Mouse (Mus musculus): ENCODE results near the gene Gipr. TPM values are rescaled to one million over a fixed set of nuclear protein-coding genes. Genes with fewer than 3 reads are reported as not detected.

Gene Gipr
- polyA plus RNA-seq, 1 experiment from 2014 or later: 1.1 TPM

DNA sequence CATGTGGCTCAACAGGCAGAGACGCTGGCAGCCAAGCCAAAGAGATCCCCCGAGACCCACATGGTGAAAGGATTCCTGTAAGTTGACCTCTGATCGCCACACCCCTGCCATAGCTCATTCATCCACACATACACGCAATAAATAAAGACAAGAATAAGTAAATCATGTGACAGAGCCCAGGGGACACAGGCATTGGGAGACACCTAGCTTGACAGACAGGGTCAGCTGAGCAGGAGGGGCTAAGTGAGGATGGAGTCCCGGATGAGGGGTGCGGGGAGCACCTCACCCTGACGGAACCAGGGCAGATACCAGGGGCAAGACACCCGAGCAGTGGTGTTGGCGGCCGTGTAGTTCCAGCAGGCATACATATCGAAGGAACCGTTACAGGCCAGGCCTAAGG lies 2.2 kb downstream of the Gipr start:
- Histone ChIP-seq H3K4me1 (ENCODE audit: control insufficient read depth, insufficient read depth, low read length) (peaks cover 24% of the 10 kb centered on the region), H3K4me2 (replicated peaks; ENCODE audit: low read depth, low read length) (peak overlapping the region; percentile 25), H3K27me3 (ENCODE audit: control insufficient read depth, insufficient read depth, low read length) (0 out of 2 replicates have a peak, but pooled peaks cover 6% of the 10 kb centered on the region), H3K27ac (ENCODE audit: low read length) (no peak overlapping the region), H3K9ac (replicated peaks; ENCODE audit: low read depth, low read length) (no peak overlapping the region), H3K9me3 (ENCODE audit: control insufficient read depth, low read depth, low read length) (no peaks in the 10 kb centered on the region), H3K4me3 (ENCODE audit: low read depth, low read length) (no peak overlapping the region), H3K36me3 (ENCODE audit: control insufficient read depth, insufficient read depth, low read length) (no peaks in the 10 kb centered on the region)
- ATAC-seq (ENCODE audit: insufficient number of reproducible peaks, insufficient read depth, low FRiP score, low read depth): no peak; the same call in 1 of the 2 replicates
- 15% methylated on average over 12 of the region's 12 CpGs for WGBS

DNA sequence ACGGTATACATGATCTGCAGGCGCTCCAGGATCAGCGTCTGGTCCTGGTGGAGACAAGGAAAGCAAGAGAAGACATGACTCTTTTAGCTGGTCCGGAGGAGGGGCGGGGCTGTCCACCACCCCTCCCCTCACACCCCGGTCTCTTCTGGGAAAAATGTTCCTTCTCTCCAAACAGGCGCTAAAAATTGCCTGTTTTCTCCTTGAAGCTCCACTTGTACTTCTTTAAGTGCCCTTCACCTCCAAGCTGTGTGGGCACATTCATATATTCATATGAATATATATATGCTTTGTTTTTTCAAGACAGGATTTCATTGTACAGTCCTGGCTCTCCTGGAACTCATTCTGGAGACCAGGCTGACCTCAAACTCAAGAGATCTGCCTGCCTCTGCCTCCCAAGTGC lies 3.0 kb downstream of the Gipr start:
- 0 out of 2 replicates have a peak, but pooled peaks cover 6% of the 10 kb centered on the region for H3K27me3 ChIP-seq (ENCODE audit: control insufficient read depth, insufficient read depth, low read length)
- no peak overlapping the region for H3K9ac ChIP-seq (replicated peaks; ENCODE audit: low read depth, low read length)
- no peaks in the 10 kb centered on the region for H3K36me3 ChIP-seq (ENCODE audit: control insufficient read depth, insufficient read depth, low read length)
- H3K9me3 ChIP-seq (ENCODE audit: control insufficient read depth, low read depth, low read length): no peaks in the 10 kb centered on the region
- H3K4me3 ChIP-seq (ENCODE audit: low read depth, low read length): no peak overlapping the region
- WGBS: 87% methylated on average over 7 of the region's 7 CpGs
- H3K27ac ChIP-seq (ENCODE audit: low read length): no peak overlapping the region
- no peak for ATAC-seq (ENCODE audit: insufficient number of reproducible peaks, insufficient read depth, low FRiP score, low read depth)
- peaks cover 24% of the 10 kb centered on the region for H3K4me1 ChIP-seq (ENCODE audit: control insufficient read depth, insufficient read depth, low read length)
- H3K4me2 ChIP-seq (replicated peaks; ENCODE audit: low read depth, low read length): no peak overlapping the region

- ATAC-seq (ENCODE audit: insufficient number of reproducible peaks, insufficient read depth, low FRiP score, low read depth): peak; percentile 48; the same call in 1 of the 2 replicates
- H3K4me1 ChIP-seq (ENCODE audit: control insufficient read depth, insufficient read depth, low read length): peaks cover 25% of the 10 kb centered on the region
- H3K27ac ChIP-seq (ENCODE audit: low read length): no peak overlapping the region
- H3K4me3 ChIP-seq (ENCODE audit: low read depth, low read length): peak overlapping the region; percentile 37
- H3K4me2 ChIP-seq (replicated peaks; ENCODE audit: low read depth, low read length): peak overlapping the region; percentile 74
- H3K27me3 ChIP-seq (ENCODE audit: control insufficient read depth, insufficient read depth, low read length): 0 out of 2 replicates have a peak, but pooled peaks cover 6% of the 10 kb centered on the region
- no peaks in the 10 kb centered on the region for H3K36me3 ChIP-seq (ENCODE audit: control insufficient read depth, insufficient read depth, low read length)
- no peaks in the 10 kb centered on the region for H3K9me3 ChIP-seq (ENCODE audit: control insufficient read depth, low read depth, low read length)
- no peak overlapping the region; the same call in 1 of the 2 replicates for H3K9ac ChIP-seq (replicated peaks; ENCODE audit: low read depth, low read length)
- 1% methylated on average over 20 of the region's 20 CpGs for WGBS
Measured at GRCm38 (mm10) chr7:19160115-19160514, 5.8 kb downstream of the Gipr start.

DNA sequence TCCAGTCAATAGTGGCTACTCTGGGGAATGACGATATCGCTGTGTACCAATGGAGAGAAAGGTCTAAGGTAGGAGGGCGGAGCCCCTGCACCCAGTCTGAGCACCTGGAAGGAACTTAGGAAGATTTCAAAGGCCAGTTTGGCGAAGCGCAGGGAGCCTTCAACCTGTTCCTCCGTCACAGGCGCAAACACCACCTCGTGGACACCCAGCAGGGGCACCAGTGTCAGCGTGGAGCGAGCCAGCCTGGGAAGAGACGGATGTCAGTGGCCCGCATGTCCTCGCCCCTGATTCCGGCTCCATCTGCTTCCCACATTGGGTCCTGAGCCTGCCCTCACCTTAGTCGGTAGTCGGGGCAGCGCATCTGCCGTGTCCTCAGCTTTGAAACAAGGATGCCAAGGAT lies 6.5 kb downstream of the Gipr start:
- Histone ChIP-seq H3K9me3 (ENCODE audit: control insufficient read depth, low read depth, low read length) (no peaks in the 10 kb centered on the region), H3K4me1 (ENCODE audit: control insufficient read depth, insufficient read depth, low read length) (peaks cover 18% of the 10 kb centered on the region), H3K27me3 (ENCODE audit: control insufficient read depth, insufficient read depth, low read length) (0 out of 2 replicates have a peak, but pooled peaks cover 6% of the 10 kb centered on the region), H3K4me2 (replicated peaks; ENCODE audit: low read depth, low read length) (peak overlapping the region; percentile 74), H3K9ac (replicated peaks; ENCODE audit: low read depth, low read length) (no peak overlapping the region), H3K36me3 (ENCODE audit: control insufficient read depth, insufficient read depth, low read length) (no peaks in the 10 kb centered on the region; the same call in 1 of the 2 replicates), H3K27ac (ENCODE audit: low read length) (no peak overlapping the region), H3K4me3 (ENCODE audit: low read depth, low read length) (peak overlapping the region; percentile 37)
- WGBS: 12% methylated on average over 18 of the region's 18 CpGs
- ATAC-seq (ENCODE audit: insufficient number of reproducible peaks, insufficient read depth, low FRiP score, low read depth): no peak

- Histone ChIP-seq H3K4me2 (replicated peaks; ENCODE audit: low read depth, low read length) (no peak overlapping the region), H3K27ac (ENCODE audit: low read length) (no peak overlapping the region), H3K9me3 (ENCODE audit: control insufficient read depth, low read depth, low read length) (no peaks in the 10 kb centered on the region), H3K4me1 (ENCODE audit: control insufficient read depth, insufficient read depth, low read length) (peaks cover 16% of the 10 kb centered on the region), H3K36me3 (ENCODE audit: control insufficient read depth, insufficient read depth, low read length) (peaks cover 6% of the 10 kb centered on the region), H3K4me3 (ENCODE audit: low read depth, low read length) (no peak overlapping the region), H3K9ac (replicated peaks; ENCODE audit: low read depth, low read length) (no peak overlapping the region), H3K27me3 (ENCODE audit: control insufficient read depth, insufficient read depth, low read length) (0 out of 2 replicates have a peak, but pooled peaks cover 6% of the 10 kb centered on the region)
- no peak for ATAC-seq (ENCODE audit: insufficient number of reproducible peaks, insufficient read depth, low FRiP score, low read depth)
- WGBS: 55% methylated on average over 11 of the region's 11 CpGs
Measured at GRCm38 (mm10) chr7:19158601-19159000, 7.3 kb downstream of the Gipr start.

DNA sequence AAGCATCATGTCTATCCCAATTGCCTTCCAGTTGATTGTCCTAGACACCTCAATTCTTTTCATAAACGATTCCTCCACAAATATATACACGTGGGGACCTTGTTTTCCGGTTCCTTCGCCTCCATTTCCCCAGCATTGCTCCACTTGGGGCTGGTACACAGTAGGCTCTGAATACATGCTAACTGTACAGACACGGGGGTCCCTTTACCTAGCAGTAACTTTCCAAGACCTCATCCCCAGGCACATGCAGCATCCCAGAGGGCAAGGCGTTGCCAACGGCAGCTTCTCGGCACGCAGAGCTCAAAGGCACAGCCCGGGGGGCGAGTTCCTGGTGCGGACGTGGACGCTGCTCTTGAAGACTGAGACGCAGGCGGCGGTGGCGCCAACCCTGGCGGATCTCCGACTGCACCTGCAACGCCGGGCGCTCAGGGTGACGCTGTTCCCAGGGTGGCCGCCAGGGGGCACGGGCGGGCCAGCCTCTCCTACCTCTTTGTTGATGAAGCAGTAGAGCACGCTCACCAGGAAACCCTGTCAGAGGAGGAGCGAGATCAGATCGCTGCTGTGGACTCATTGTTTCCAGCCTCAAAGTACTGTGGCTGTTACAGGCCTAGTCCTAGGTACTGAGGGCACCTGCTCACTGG lies 8.6 kb downstream of the Gipr start:
- Histone ChIP-seq H3K4me1 (ENCODE audit: control insufficient read depth, insufficient read depth, low read length) (peaks cover 14% of the 10 kb centered on the region; the same call in 1 of the 2 replicates), H3K27ac (ENCODE audit: low read length) (no peak overlapping the region), H3K27me3 (ENCODE audit: control insufficient read depth, insufficient read depth, low read length) (0 out of 2 replicates have a peak, but pooled peaks cover 6% of the 10 kb centered on the region), H3K4me2 (replicated peaks; ENCODE audit: low read depth, low read length) (peak overlapping the region; percentile 27), H3K4me3 (ENCODE audit: low read depth, low read length) (0 out of 2 replicates have a peak overlapping the region, but pooled peaks have one; percentile 2), H3K36me3 (ENCODE audit: control insufficient read depth, insufficient read depth, low read length) (peaks cover 18% of the 10 kb centered on the region), H3K9ac (replicated peaks; ENCODE audit: low read depth, low read length) (no peak overlapping the region), H3K9me3 (ENCODE audit: control insufficient read depth, low read depth, low read length) (no peaks in the 10 kb centered on the region)
- peak; percentile 73 for ATAC-seq (ENCODE audit: insufficient number of reproducible peaks, insufficient read depth, low FRiP score, low read depth)
- 5% methylated on average over 30 of the region's 30 CpGs for WGBS

DNA sequence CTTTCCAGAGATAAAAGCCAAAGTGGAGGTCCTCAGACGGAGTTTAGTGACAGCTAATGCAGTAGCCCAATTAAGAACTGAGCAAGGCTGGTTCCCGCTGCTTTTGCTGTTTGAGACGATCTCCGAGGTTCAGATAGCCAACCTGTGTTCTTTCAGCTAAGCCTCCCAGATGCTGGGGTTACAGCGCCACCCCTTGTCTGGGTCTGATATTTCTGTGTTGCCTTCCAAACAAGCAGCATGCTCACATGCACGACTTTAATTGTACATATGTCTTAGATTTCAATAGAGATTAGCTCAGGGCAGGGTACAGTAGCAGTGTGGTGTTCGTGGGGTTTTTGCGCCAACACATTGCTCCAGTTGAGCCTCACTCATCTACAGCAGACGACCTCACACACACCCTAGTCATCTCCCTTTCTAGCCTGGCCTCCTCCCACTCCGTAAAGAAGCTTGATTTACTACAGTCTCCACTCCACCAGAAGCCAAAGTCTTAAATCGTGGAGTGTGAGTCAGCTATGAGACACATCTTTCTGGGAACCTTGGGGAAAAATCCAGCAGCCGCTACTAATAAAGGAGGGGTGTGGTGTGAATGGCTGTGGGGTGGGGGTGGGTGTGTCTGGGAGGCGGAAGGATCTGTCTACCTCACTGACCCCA lies 10.0 kb downstream of the Gipr start:
- no peak overlapping the region for H3K4me2 ChIP-seq (replicated peaks; ENCODE audit: low read depth, low read length)
- H3K36me3 ChIP-seq (ENCODE audit: control insufficient read depth, insufficient read depth, low read length): peaks cover 27% of the 10 kb centered on the region
- H3K4me3 ChIP-seq (ENCODE audit: low read depth, low read length): no peak overlapping the region
- WGBS: 53% methylated on average over 13 of the region's 13 CpGs
- H3K27me3 ChIP-seq (ENCODE audit: control insufficient read depth, insufficient read depth, low read length): 0 out of 2 replicates have a peak, but pooled peaks cover 6% of the 10 kb centered on the region
- H3K9me3 ChIP-seq (ENCODE audit: control insufficient read depth, low read depth, low read length): no peaks in the 10 kb centered on the region
- peaks cover 14% of the 10 kb centered on the region; the same call in 1 of the 2 replicates for H3K4me1 ChIP-seq (ENCODE audit: control insufficient read depth, insufficient read depth, low read length)
- H3K27ac ChIP-seq (ENCODE audit: low read length): no peak overlapping the region
- H3K9ac ChIP-seq (replicated peaks; ENCODE audit: low read depth, low read length): no peak overlapping the region
- ATAC-seq (ENCODE audit: insufficient number of reproducible peaks, insufficient read depth, low FRiP score, low read depth): no peak

DNA sequence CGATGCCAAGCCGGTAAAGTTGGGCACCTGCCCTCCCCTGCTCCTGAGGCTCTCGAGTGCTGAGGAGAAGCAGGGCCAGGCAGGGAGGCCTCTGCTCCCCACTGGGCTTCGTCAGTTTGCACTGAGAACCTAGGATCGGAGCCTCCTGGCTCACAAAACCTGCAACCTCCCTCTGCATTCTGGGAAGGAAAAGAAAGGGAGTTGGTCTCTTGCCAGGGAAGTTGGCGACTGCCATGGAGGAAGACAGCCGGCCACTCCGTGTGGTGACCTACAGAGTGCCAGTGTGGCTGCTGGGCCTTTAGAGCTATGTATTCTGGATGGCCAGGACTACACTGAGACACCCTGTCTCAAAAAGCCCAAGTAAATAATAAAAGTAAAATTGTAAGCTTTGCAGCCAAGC lies 11.1 kb downstream of the Gipr start:
- no peak overlapping the region for H3K27ac ChIP-seq (ENCODE audit: low read length)
- H3K4me3 ChIP-seq (ENCODE audit: low read depth, low read length): no peak overlapping the region
- no peak for ATAC-seq (ENCODE audit: insufficient number of reproducible peaks, insufficient read depth, low FRiP score, low read depth)
- H3K9ac ChIP-seq (replicated peaks; ENCODE audit: low read depth, low read length): no peak overlapping the region
- H3K4me1 ChIP-seq (ENCODE audit: control insufficient read depth, insufficient read depth, low read length): peaks cover 18% of the 10 kb centered on the region
- H3K9me3 ChIP-seq (ENCODE audit: control insufficient read depth, low read depth, low read length): no peaks in the 10 kb centered on the region
- no peak overlapping the region for H3K4me2 ChIP-seq (replicated peaks; ENCODE audit: low read depth, low read length)
- 76% methylated on average over 8 of the region's 8 CpGs for WGBS
- peaks cover 27% of the 10 kb centered on the region for H3K36me3 ChIP-seq (ENCODE audit: control insufficient read depth, insufficient read depth, low read length)
- 0 out of 2 replicates have a peak, but pooled peaks cover 2% of the 10 kb centered on the region for H3K27me3 ChIP-seq (ENCODE audit: control insufficient read depth, insufficient read depth, low read length)
